Mouse (Mus musculus): ENCODE data around the gene Sp6.

Gene Sp6

GRCm38 (mm10) chr11:97050944-97051586 is 37.9 kb downstream of the Sp6 start:
- no peak for DNase-seq (ENCODE audit: inconsistent age in 2 of 2, low spot score in 1 of 2)

GRCm38 (mm10) chr11:97052219-97052646 is 39.0 kb downstream of the Sp6 start:
- DNase-seq (ENCODE audit: inconsistent age in 2 of 2, low spot score in 1 of 2): peak in 1 of 2 experiments; percentile 68

- DNase-seq (ENCODE audit: inconsistent age in 2 of 2, low spot score in 1 of 2): no peak
These were observed 50.2 kb downstream of the Sp6 start for GRCm38 (mm10) chr11:97063274-97063920.

GRCm38 (mm10) chr11:97063921-97064295 is 50.7 kb downstream of the Sp6 start:
- DNase-seq (ENCODE audit: inconsistent age in 2 of 2, low spot score in 1 of 2): peak in 1 of 2 experiments; percentile 28

- DNase-seq (ENCODE audit: inconsistent age in 2 of 2, low spot score in 1 of 2): peak in 1 of 2 experiments; percentile 59
These were observed 52.5 kb downstream of the Sp6 start for GRCm38 (mm10) chr11:97065538-97066295.

GRCm38 (mm10) chr11:97066656-97067360 is 53.6 kb downstream of the Sp6 start:
- peak in 1 of 2 experiments; percentile 16 for DNase-seq (ENCODE audit: inconsistent age in 2 of 2, low spot score in 1 of 2)

GRCm38 (mm10) chr11:97069333-97069732 is 56.1 kb downstream of the Sp6 start:
- peak in 1 of 2 experiments; percentile 17 for DNase-seq (ENCODE audit: inconsistent age in 2 of 2, low spot score in 1 of 2)

- peak in 1 of 2 experiments; percentile 14 for DNase-seq (ENCODE audit: inconsistent age in 2 of 2, low spot score in 1 of 2)
These were observed 56.6 kb downstream of the Sp6 start for GRCm38 (mm10) chr11:97069770-97070169.

- DNase-seq (ENCODE audit: inconsistent age in 2 of 2, low spot score in 1 of 2): peak in 1 of 2 experiments; percentile 16
These were observed 57.9 kb downstream of the Sp6 start for GRCm38 (mm10) chr11:97071129-97071528.

- peak in 1 of 2 experiments; percentile 77 for DNase-seq (ENCODE audit: inconsistent age in 2 of 2, low spot score in 1 of 2)
These were observed 59.3 kb downstream of the Sp6 start for GRCm38 (mm10) chr11:97072533-97072932.

- peak in 1 of 2 experiments; percentile 14 for DNase-seq (ENCODE audit: inconsistent age in 2 of 2, low spot score in 1 of 2)
These were observed 61.0 kb downstream of the Sp6 start for GRCm38 (mm10) chr11:97074235-97074634.

Data from adrenal gland, adult (tissue).